Mouse (Mus musculus): ENCODE results near the gene Tarsl2.

The Tarsl2 gene

DNA sequence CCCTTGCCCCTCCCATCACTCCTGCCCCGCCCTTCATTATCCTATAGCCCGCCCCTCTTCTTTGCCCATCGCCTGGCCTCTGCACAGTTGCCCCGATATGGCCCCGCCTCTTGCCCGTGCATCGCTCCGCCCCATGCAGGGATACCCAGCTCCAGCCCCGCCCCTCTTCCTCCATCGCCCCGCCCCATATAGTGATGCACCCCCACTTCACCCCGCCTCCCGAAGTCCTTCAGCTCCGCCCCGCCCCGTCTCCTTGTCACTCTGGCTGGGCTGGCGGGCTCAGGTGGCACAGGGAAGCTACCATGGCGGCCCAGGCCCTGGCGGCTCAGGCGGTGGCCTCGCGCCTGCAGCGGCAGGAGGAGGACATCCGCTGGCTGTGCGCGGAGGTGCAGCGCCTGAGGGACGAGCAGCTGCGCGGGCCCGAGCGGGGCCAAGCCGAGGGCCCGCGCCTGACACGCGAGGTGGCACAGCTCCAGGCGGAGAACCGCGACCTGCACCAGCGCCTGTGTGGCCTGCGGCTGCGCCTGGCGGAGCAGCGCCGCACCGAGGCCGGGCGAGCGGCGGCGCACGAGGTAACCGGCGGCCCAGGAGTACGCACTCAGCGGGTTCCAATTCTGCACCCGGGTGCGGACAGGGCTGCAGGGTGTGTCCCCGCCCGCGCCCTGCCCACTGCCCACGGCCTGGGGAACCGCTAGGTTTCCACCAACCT is at the start of gene Tarsl2:
Gene Tarsl2, plus strand, starts transcription at position 256 of the 709 bp plus-strand sequence.
- DNase-seq (ENCODE audit: extremely low spot score, low read depth, low spot score), result peak; percentile 56

DNA sequence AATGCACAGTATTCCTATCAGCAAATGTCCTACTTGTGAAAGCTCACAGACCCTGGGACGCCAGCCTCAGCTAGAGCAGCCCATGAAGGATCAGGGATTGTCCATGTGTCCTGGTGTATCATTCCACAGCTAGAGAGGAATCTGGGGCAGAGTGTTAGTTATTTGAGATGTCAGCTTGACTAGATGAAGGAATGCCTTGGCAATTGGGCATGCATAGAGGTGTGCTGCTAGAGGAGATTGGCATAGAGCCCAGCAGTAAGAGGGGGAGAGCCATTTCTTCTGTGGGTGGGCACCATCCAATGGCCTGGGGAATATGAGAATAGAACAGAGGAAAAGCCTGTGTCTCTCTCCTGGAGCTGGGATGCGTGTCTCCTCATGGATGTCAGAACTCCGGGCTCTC is 38.6 kb upstream of the Tarsl2 start:
- no peak for DNase-seq (ENCODE audit: extremely low spot score, low read depth, low spot score)

DNA sequence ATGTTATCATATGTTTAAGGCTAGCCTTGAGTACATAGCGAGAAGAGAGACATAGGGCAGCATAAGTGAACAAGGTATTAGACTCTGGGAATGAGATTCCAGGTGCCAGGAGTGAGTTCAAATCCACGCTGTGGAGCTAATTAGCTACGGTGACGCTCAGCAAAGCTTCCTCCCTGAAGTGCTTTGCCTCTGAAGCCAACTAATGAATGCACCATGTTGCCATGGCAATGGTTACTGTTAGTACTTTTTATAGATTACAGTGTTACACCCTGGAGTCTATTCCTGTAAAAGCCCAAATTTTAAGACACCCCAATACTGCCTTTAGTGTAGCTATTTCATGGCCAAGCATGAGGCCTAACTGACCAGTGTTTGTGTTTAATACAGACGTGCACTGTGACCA is 37.7 kb upstream of the Tarsl2 start:
- no peak for DNase-seq (ENCODE audit: extremely low spot score, low read depth, low spot score)

DNA sequence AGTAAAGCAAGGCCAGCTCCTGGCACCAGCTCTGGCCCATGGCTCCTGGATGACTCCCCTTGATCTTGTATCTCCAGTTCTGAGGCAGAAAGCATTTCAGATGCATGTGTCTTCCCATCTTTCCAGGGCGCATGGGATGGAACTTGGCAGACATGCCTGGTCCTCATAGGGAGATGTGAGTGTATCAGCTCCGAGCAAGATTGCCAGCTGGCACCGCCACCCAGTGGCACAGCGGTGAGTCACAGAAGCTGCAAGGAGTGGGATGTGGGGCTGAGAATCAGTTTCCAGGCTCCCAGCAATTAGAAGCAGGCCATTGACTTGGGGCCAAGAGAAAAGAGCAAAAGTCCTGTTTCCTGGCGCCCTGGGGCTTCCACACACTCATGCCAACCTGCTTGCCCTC is 34.5 kb upstream of the Tarsl2 start:
- DNase-seq (ENCODE audit: extremely low spot score, low read depth, low spot score), result no peak

DNA sequence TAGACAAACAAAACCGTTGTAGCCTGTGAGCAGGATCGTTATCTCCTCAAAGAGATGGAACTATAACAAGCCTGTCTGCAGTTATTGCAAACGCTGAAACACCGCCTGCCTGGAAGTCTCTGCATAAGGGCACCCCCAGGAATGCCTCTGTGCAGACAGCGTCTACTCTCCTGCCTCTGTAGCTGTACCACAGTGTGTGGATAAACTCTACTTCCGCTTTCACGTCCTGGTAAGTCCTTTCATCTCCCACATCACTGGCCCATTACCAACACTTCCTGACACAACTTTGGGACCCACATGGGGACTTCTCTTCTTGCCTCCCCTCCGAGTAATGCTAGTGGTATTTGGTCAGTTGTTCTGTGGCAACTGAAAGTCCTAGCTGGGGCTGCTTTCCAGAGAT is 34.0 kb upstream of the Tarsl2 start:
- DNase-seq (ENCODE audit: extremely low spot score, low read depth, low spot score), result no peak

DNA sequence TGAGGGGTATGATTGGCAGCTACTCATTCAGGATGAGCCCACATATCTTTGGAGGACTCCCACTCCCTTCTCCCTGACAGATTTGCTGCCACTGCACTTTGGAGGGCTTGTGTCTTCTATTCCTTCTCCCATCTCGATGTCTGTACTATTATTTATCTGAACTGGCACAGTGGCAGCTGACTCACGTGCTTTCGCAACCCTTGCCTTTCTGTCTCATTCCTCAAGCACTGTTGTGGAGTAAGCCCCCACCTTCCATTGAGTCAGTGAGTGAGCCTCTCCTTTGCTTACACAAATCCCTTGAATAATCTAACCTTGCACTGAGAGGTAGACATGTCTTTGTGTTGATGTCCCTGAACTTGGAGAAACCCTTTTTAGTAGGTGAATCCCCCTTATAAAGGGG is 33.4 kb upstream of the Tarsl2 start:
- no peak for DNase-seq (ENCODE audit: extremely low spot score, low read depth, low spot score)

DNA sequence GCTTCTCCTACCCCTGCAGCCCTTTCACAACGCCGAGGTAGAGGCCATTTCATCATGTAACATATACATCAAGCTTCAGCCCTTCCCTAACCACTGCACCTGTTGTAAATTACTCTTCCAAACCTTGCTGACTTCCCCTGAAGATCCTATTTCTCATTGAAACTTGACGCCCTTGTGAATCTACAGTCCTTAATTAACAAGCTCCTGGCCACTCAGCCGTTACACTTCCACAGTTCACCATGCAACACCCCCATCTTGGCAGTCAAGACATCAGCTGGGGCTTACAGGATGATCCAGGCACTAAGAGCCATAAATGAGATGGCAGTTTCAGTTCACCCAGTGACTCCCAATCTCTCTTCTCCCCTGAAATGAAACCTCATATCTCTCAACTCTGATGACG is 31.0 kb upstream of the Tarsl2 start:
- no peak for DNase-seq (ENCODE audit: extremely low spot score, low read depth, low spot score)

DNA sequence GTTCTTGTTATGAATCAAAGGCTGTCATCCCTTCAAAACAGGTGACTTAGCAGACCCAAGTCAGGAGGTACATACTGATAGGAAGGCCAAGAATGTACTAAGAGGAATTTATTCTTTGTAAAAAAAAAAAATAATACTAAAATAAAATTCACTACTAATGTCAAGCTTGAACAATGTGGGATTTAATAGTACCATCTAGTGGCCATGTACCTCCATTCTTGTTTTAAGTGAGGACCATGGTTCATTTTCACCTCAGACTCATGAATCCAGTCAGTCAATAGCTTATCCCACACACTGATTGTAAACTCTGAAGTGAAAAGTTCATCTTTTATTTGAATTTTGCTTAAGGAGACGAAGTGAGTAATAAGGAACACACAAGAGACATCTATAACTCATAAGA is 25.9 kb upstream of the Tarsl2 start:
- no peak for DNase-seq (ENCODE audit: extremely low spot score, low read depth, low spot score)

DNA sequence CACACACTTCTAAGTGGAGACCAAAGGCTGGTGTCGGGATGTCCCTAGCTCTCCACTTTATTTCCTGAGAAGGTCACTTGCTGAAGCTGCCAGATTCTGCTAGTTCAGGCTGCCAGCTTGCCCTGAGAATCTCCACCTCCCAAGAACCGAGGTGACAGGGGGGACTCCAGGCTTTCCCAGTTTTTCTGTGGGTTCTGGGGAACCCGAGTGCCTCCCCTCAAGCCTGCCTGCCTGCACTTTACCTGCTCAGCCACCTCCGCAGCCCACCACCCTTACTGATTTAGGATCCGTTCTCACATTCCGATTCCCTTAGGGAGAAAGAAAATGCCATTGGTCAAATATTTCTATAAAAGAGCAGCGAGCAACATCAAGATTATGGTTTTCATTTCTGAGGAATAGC is 24.0 kb upstream of the Tarsl2 start:
- no peak for DNase-seq (ENCODE audit: extremely low spot score, low read depth, low spot score)

DNA sequence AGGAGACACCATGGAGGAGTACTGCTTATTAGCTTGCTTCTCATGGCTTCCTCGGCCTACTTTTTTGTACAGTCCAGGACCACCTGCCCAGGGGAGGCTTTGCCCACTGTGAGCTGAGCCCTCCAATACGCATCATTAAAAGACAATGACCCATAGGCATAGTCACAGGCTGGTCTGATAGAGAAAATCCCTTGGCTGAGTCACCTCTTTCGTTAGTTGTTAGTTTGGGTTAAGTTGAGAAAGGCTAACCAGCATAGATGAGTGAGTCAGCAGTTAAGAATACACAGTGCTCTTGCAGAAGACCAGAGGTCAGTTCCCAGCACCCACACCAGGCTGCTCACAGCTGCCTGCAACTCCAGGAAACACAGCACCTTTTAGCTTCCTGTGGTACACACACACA is 21.4 kb upstream of the Tarsl2 start:
- no peak for DNase-seq (ENCODE audit: extremely low spot score, low read depth, low spot score)

DNA sequence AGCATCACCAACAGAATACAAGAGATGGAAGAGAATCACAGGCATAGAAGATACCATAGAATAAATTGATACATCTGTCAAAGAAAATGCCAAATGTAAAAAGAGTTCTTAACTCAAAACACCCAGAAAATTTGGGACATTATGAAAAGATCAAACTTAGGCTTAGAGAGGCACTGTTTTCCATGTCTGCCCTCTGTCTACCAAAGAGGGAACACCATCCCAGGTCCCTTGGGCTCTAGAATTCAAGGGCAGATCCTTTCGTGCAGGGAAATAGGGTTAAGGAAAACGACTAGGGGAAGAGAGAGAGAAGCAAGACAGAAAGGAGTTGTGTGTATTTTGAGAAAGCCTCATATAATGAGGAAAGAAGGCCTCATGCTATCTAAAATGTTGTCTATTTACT is 19.2 kb upstream of the Tarsl2 start:
- DNase-seq (ENCODE audit: extremely low spot score, low read depth, low spot score), result no peak

DNA sequence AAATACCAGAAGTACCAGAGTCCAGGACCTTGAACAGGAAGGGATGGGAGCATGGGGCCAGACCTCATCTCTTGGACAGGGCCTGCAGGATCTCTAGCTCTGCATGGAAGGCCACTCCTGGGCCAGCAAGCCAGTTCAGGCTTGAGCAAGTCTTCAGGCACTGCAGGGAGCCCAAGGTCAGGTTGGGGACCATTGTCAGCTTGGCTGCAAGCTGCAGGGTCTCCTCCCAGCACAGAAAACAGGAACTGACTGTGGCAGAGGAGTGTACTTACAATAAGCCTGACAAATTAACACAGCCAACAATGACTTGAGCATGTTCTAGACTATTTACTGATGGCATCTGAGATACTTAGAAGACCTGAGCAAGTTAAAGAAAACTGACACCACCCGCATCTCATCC is 14.9 kb upstream of the Tarsl2 start:
- DNase-seq (ENCODE audit: extremely low spot score, low read depth, low spot score), result no peak

DNA sequence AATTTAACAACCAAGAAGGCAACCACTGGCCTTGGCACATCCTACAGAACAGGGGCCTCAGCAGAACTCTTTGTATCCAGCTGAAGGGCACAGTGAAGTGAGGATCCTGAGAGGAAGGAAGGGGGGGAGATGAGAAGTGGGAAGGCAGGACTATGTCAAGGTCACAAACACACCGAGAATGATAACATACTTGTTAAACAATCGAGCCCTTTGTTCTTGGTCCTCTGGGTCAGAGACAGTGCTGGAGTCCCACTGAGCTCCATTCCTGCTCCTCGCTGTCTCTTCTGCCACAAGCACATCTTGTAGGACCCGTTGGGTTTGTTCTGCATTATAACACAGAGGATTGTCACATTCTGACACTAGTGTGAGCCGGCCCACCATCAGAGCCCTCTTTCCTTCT is 14.0 kb upstream of the Tarsl2 start:
- DNase-seq (ENCODE audit: extremely low spot score, low read depth, low spot score), result no peak

DNA sequence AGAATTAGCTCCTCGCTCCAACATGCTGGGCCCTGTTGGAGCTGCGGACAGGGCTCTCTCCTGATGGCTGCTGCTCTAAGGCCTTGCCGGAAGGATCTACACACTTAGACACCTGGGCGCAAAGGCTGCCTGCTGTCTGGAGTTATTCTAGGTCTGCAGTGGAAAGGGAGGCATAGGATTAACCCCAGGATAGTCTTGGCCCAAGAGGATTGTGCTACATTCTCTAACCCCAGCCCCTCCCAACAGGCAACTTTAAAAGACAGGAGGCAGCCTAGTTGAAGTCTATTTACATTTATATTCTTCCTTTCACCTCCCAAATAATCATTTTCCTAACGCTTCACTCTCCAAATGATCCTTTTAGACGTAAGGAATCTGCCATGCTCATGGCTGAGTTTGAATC is 8.9 kb upstream of the Tarsl2 start:
- DNase-seq (ENCODE audit: extremely low spot score, low read depth, low spot score), result no peak

DNA sequence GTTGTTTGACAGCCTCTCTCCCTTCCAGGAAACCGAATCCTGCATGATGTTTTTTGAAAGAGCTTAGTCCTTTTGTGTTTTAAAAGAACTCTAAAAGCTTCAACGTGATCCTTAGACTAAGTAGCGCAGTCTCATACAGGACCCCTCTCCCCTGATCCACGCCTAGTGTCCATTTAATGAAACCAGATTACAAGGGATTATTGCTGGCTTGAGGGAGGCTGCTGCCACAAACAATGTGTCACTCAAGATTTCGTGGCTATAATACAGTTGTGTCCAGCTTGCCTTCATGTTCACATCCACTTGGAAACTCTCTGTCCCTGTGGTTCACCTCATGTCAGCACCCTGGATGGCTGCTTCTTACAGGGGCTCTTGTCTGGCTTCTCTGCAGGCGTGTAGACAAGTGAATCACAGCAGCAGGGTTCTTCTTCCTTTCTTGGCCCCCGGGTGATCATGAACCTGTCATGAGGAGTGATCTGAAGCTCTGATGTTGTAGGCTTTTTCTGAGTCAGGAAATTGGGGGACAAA is 8.3 kb upstream of the Tarsl2 start:
- DNase-seq (ENCODE audit: extremely low spot score, low read depth, low spot score), result no peak

DNA sequence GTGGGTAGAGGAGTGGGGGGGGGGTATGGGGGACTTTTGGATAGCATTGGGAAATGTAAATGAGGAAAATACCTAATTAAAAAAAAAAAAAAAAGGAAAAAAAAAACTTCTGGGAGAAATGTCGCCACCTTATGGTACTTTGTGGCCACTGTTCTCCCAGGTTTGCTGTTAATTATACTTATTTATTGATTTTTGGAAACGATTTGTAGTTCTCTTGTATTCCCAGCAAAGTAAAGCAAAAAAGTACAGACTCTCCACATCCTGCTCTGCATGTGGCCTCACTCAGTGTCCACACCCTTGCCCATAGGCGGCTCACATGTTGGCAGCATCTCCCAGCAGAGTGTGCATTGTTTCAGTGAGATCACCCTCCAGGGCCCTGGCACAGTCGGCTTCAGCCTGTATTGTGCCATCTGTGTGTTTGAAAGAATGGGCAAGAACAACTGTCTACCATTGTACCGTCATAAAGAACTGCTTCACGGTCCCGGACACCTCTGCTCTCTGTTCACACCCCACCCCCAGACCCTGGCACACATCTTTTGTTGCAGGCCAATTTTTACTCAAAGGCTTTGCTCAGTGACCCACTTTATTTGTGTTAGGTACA is 6.4 kb upstream of the Tarsl2 start:
- no peak for DNase-seq (ENCODE audit: extremely low spot score, low read depth, low spot score)

DNA sequence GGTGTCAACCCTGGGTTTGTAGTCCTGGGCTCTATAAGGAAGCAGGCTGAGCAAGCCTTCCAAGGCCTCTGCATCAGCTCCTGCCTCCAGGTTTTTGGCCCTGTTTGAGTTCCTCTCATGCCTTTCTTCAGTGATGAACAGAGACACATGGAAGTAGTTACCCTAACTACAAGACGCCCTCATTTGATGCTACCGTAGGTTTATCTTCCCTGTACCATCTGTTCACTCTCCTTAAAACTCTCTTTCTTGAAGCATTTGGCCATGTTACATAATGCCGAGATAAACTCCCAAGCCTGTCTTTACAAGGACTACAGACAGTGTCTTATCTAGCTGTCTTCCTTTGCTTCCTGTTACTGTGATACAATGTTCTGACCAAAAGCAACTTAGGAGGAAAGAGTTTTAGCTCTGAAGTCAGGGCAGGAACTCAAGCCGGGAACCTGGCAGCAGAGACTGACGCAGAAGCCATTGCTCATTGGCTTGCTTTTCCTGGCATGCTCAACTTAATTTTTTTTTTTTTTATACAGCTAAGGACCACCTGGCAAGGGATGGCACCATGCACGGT is 4.8 kb upstream of the Tarsl2 start:
- no peak for DNase-seq (ENCODE audit: extremely low spot score, low read depth, low spot score)

DNA sequence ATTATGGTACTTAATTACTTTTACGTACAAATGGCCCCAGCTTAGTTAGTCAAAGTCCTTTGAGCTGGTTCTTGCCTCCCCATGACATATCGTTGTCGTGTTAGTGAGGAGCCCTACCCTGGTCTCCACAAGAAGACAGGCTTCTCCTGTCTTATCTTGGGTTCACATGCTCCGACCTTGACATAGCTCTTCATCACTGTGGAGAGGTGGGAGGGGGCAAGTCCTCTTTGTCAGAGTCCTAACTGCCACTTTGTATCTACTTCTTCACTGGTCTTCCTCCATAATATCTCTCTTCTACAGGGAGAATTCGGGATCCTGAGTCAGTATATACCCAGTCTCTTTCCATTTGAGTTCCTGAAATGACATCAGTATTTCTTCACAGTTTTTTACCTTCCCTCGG is 4.0 kb upstream of the Tarsl2 start:
- DNase-seq (ENCODE audit: extremely low spot score, low read depth, low spot score), result no peak

DNA sequence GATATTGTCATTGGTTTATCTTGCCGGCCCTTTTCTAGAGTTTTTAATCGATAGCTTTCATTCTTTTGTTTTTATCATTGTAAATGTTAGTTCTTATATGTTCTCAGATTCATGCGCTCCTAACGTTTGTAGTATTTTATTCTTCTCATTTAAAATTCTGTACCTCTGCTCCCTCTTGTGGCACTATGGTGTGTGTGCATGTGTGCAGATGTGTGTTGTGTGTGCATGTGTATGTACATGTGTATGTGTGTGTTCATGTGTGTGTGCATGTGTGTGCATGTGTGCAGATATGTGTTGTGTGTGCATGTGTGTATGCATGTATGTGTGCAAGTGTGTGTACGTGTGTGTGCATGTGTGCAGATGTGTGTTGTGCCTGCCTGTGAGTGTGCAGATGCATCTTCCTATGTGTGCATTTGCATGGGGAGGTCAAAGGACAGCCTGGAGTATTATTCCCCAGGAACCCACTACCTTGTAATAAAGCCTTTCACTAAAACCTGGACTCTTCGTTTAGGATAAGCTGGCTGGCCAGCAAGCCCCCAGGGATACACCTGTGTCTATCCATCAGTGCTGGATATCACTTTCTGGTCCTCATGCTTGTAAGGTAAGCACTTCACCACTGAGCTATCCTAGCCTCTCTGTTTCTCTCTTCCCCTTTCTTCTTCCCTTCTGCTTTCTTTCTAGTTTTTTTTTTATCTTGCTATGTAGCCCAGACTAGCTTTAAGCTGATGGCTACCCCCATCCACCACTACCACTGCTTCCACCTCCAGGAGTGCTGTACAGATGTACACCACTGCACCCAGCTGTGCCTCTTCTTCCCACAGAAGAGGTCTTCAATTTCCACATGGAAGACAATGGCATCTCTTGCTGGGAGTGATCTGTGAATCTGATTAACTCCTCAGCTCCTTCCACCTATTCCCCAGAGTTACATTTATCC is 2.1 kb upstream of the Tarsl2 start:
- DNase-seq (ENCODE audit: extremely low spot score, low read depth, low spot score), result no peak

DNA sequence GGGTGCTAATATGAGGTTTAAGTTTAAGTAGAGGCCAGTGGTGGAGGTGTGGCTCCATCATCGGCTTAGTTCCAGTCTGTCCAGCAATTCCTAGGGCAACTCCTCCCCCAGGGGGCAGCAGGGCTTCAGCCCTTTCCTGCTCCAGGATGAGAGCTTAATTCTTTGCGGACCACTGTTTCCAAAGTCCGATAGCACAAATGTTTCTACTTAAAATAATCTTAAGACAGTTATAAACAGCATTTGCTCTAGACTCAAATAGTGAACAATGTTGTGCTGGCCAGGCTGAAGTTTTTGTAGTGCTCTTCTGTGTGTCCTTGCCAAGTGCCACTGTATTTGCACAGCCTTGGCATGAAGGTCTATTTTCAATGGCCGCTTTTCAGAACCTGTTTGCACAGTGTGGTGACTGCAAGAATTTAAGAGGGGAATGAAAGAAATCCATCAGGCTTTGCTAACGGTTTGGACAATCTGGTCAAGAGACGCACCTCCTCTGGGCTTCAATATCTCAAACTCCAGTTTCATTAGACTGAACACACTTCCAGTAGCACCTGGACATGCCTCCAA is 757 bp upstream of the Tarsl2 start:
- no peak for DNase-seq (ENCODE audit: extremely low spot score, low read depth, low spot score)

DNA sequence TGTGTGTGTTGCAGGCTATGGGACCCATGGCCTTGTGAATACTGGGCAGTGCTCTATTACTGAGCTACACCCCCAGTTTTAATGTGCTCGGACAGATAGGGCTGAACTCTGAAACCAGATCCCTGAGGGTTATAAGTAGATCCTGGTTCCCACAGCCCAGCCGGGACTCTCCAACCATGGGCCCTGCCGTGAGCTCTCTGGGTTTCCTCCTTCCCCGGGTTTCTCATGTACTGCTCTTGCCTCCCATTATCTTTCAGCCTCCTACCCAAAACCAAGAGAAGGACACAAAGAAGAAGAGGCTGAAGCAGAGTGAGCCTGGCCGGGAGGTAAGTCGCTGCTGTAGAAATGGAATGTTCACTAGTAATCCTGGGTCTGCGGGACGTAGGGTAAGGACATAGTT is 1.3 kb downstream of the Tarsl2 start:
- no peak for DNase-seq (ENCODE audit: extremely low spot score, low read depth, low spot score)

Data from hindlimb bud, embryonic 11.5 days (tissue).